Mouse (Mus musculus) heart, postnatal 0 days (tissue): ENCODE results near the gene Gm49366.

Source experiments
- CTCF ChIP-seq: IDR thresholded peaks from 2 replicates; pipeline ENCODE4 v1.5.1; 2016; ENCODE audit warnings: antibody characterized with exemption, control low read depth, low read depth
- EP300 ChIP-seq: IDR thresholded peaks from 2 replicates; pipeline ENCODE4 v1.6.1; 2016; ENCODE audit warnings: antibody characterized with exemption, low read depth

DNA sequence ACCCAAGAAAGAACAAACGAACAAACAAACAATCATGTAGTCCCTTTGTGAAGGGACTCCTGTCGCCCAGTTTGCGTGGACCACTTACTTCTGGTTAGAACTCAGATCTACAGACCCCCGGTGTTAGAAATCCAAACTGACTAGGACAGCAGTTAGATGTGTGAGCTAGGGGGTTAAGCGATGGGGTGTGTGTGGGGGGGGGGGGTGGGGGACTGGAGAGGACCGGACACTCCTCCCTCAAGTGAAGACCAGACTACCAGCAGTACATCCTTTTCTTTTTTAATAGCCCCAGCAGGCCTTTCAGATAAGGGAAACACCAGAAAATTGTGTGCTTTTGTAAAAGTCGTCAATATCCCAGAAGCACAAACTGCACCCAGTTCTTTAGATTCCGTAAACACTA, 30.0 kb upstream of the Gm49366 start:
- TF ChIP-seq CTCF (no peak), EP300 (no peak)
